Mouse (Mus musculus) liver, postnatal 0 days (tissue): Measurements from ENCODE around the gene Ikzf2.

Experiments used
- CTCF ChIP-seq: sonication (generic); IDR thresholded peaks from 2 replicates; pipeline ENCODE4 v1.5.1; 2016; ENCODE audit warnings: antibody characterized with exemption, low read depth
- EP300 ChIP-seq: IDR thresholded peaks from 2 replicates; pipeline ENCODE4 v1.6.1; 2016; ENCODE audit warnings: antibody characterized with exemption, low read depth, mild to moderate bottlenecking

DNA sequence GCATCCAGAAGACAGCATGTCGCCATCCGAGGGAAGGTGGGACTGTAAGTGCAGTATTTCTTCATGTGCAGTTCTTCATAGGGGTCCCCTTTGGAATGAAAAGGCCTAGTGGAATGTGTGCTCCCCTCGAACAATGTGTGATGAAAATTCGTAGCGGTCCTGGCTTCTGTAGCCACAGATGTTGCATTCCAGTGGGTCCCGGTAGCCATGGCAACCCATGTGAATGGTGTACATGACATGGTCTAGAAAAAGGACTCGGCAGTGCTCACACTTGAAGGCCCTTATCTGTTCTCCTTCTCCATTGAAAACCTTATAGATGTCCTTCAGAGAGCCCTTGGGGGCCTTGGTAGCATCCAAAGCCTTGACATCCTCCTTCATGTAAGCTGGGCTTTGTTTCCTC lies 148.4 kb downstream of the Ikzf2 start:
- TF ChIP-seq CTCF (no peak), EP300 (no peak)
